Mouse (Mus musculus) liver, embryonic 15.5 days (tissue): ENCODE results near the gene Oas1h. TPM values are rescaled to one million over a fixed set of nuclear protein-coding genes. Genes with fewer than 3 reads are reported as not detected.
"Not testable (repeated sequence)": the region's sequence is repeated elsewhere in the genome, so short reads cannot be mapped to it uniquely, and the experiment has no call there.

Experiments
- ATAC-seq: fragments of 200-750 bp; cut with Nextera tagmentation; 2 replicates; pipeline ENCODE4 v1.8.0; 2017; ENCODE audit warnings: moderate number of reproducible peaks, mild to moderate bottlenecking, moderate library complexity; ENCODE audit not compliant: insufficient read depth
- H3K27ac ChIP-seq: fragments of 300-500 bp; sonication (generic); replicated peaks from 2 replicates; pipeline ENCODE4 v1.5.1; 2015; ENCODE audit warnings: mild to moderate bottlenecking, inconsistent platforms
- H3K27me3 ChIP-seq: fragments of 300-500 bp; sonication (generic); 2 replicates; pipeline ENCODE4 v1.6.1; 2015; ENCODE audit warnings: mild to moderate bottlenecking, inconsistent platforms
- H3K36me3 ChIP-seq: fragments of 300-500 bp; sonication (generic); replicated peaks from 2 replicates; pipeline ENCODE4 v1.6.1; 2015; ENCODE audit warnings: moderate library complexity, mild to moderate bottlenecking, inconsistent platforms
- H3K4me1 ChIP-seq: fragments of 300-500 bp; sonication (generic); replicated peaks from 2 replicates; pipeline ENCODE4 v1.6.1; 2015; ENCODE audit warnings: inconsistent platforms
- H3K4me2 ChIP-seq: fragments of 300-500 bp; sonication (generic); 2 replicates; pipeline ENCODE4 v1.6.1; 2015; ENCODE audit warnings: moderate library complexity, mild to moderate bottlenecking, inconsistent platforms
- H3K4me3 ChIP-seq: fragments of 300-500 bp; sonication (generic); replicated peaks from 2 replicates; pipeline ENCODE4 v1.5.1; 2015; ENCODE audit warnings: mild to moderate bottlenecking, inconsistent platforms
- H3K9ac ChIP-seq: fragments of 300-500 bp; sonication (generic); 2 replicates; pipeline ENCODE4 v1.6.1; 2015; ENCODE audit warnings: moderate library complexity, mild to moderate bottlenecking, inconsistent platforms
- H3K9me3 ChIP-seq: fragments of 300-500 bp; sonication (generic); replicated peaks from 2 replicates; pipeline ENCODE4 v1.6.1; 2016; ENCODE audit warnings: inconsistent platforms
- WGBS: fragments of 180-500 bp; shearing (Covaris S2); methylation state at CpG from one replicate; pipeline ENCODE4 v1.1.7; 2015; ENCODE audit warnings: mixed read lengths; ENCODE audit not compliant: insufficient replicate concordance; 5-methylcytosine and 5-hydroxymethylcytosine counted together
- microRNA-seq: library from miRNA; unstranded; fragments of <30 nt; microRNA quantifications from one replicate; pipeline ENCODE4, GENCODE M21; 2016
- polyA plus RNA-seq: library from polyadenylated mRNA; unstranded; fragments of >200 nt; fragmentation: Nextera tagmentation; extraction: Ambion mirVana; gene quantifications from 2 replicates; pipeline ENCODE4 v1.2.1, GENCODE M21; 2015

Gene Oas1h
- polyA plus RNA-seq, 1 experiment from 2014 or later: not detected

GRCm38 (mm10) chr5:120900666-120901065 is 39.4 kb downstream of the Oas1h start:
- no peak for ATAC-seq
- Histone ChIP-seq H3K9me3 (no peaks in the 10 kb centered on the region), H3K27ac (no peak overlapping the region), H3K36me3 (no peaks in the 10 kb centered on the region), H3K9ac (no peak overlapping the region), H3K4me1 (no peaks in the 10 kb centered on the region), H3K27me3 (no peaks in the 10 kb centered on the region), H3K4me3 (no peak overlapping the region), H3K4me2 (no peak overlapping the region)
- 23% methylated on average over 1 of the region's 1 CpGs for WGBS

- Histone ChIP-seq H3K4me3 (no peak overlapping the region), H3K4me1 (no peaks in the 10 kb centered on the region), H3K36me3 (no peaks in the 10 kb centered on the region), H3K27me3 (no peaks in the 10 kb centered on the region), H3K9ac (no peak overlapping the region), H3K9me3 (no peaks in the 10 kb centered on the region), H3K4me2 (no peak overlapping the region), H3K27ac (no peak overlapping the region)
- no peak for ATAC-seq
- 77% methylated on average over 5 of the region's 5 CpGs for WGBS
Measured at GRCm38 (mm10) chr5:120902056-120902455, 40.8 kb downstream of the Oas1h start.

- 27% methylated on average over 10 of the region's 12 CpGs for WGBS
- H3K4me3 ChIP-seq: peak within 1 kb of the TSS; percentile 17; the same call in 1 of the 2 replicates
- H3K27me3 ChIP-seq, H3K4me1 ChIP-seq, H3K9ac ChIP-seq, H3K36me3 ChIP-seq, ATAC-seq, H3K27ac ChIP-seq, H3K9me3 ChIP-seq: not testable (repeated sequence)
- peak within 1 kb of the TSS; percentile 27 for H3K4me2 ChIP-seq
Measured at GRCm38 (mm10) chr5:120906791-120907733, 45.8 kb downstream of the Oas1h start, which contains the start of gene Oas1a. Gene Oas1a, minus strand, starts transcription at chr5:120907521.

GRCm38 (mm10) chr5:120908196-120908920 is 47.1 kb downstream of the Oas1h start:
- H3K27ac ChIP-seq: no peak overlapping the region
- no peak overlapping the region for H3K4me2 ChIP-seq
- H3K4me1 ChIP-seq: no peaks in the 10 kb centered on the region
- H3K27me3 ChIP-seq: no peaks in the 10 kb centered on the region
- no peaks in the 10 kb centered on the region for H3K9me3 ChIP-seq
- H3K4me3 ChIP-seq: no peak overlapping the region
- no peak for ATAC-seq
- H3K36me3 ChIP-seq: no peaks in the 10 kb centered on the region
- H3K9ac ChIP-seq: no peak overlapping the region
- WGBS: 36% methylated on average over 7 of the region's 7 CpGs

- H3K9me3 ChIP-seq, H3K4me1 ChIP-seq, H3K27ac ChIP-seq, H3K36me3 ChIP-seq, ATAC-seq, H3K9ac ChIP-seq, H3K4me2 ChIP-seq, H3K4me3 ChIP-seq, H3K27me3 ChIP-seq: not testable (repeated sequence)
- WGBS: 41% methylated on average over 8 of the region's 8 CpGs
Measured at GRCm38 (mm10) chr5:120914204-120914603, 53.0 kb downstream of the Oas1h start, which contains the start of gene Oas1d. Gene Oas1d, plus strand, starts transcription at chr5:120914536.

GRCm38 (mm10) chr5:120919156-120919935 is 58.1 kb downstream of the Oas1h start:
- not testable (repeated sequence) for H3K9ac ChIP-seq, H3K4me2 ChIP-seq, H3K27ac ChIP-seq, H3K4me1 ChIP-seq, H3K4me3 ChIP-seq, H3K36me3 ChIP-seq, ATAC-seq, H3K27me3 ChIP-seq, H3K9me3 ChIP-seq
- WGBS: 43% methylated on average over 2 of the region's 2 CpGs

- 42% methylated on average over 3 of the region's 3 CpGs for WGBS
- H3K27me3 ChIP-seq: no peaks in the 10 kb centered on the region
- no peaks in the 10 kb centered on the region for H3K4me1 ChIP-seq
- ATAC-seq: no peak
- no peak overlapping the region for H3K4me3 ChIP-seq
- no peaks in the 10 kb centered on the region for H3K36me3 ChIP-seq
- no peak overlapping the region for H3K9ac ChIP-seq
- H3K4me2 ChIP-seq: no peak overlapping the region
- no peaks in the 10 kb centered on the region for H3K9me3 ChIP-seq
- no peak overlapping the region for H3K27ac ChIP-seq
Measured at GRCm38 (mm10) chr5:120920296-120920695, 59.1 kb downstream of the Oas1h start.

Small RNA genes within 50 kb of the gene (microRNA-seq; reads per million reads assigned to microRNA genes)
- gene Gm22907: not detected

Other genes with a start within 250 kb of the Oas1h start
- gene Rita1, start 248.8 kb upstream of the Oas1h start, polyA plus RNA-seq: 4.0 TPM in 2 replicates
- gene Ddx54, start 248.7 kb upstream of the Oas1h start, polyA plus RNA-seq: 16.2 and 17.7 TPM in 2 replicates
- gene Cfap73, start 227.2 kb upstream of the Oas1h start, polyA plus RNA-seq: not detected in 2 replicates
- gene Rasal1, start 212.6 kb upstream of the Oas1h start, polyA plus RNA-seq: 0.07 and 0.32 TPM in 2 replicates
- gene Dtx1, start 149.5 kb upstream of the Oas1h start, polyA plus RNA-seq: 0.06 TPM in 2 replicates
- 0.75 and 0.81 TPM in 2 replicates for gene Oas2, start 111.6 kb upstream of the Oas1h start, polyA plus RNA-seq
- 1.0 and 1.3 TPM in 2 replicates for gene Oas3, start 83.8 kb upstream of the Oas1h start, polyA plus RNA-seq
- not detected in 2 replicates for gene Oas1e, start 65.9 kb upstream of the Oas1h start, polyA plus RNA-seq
- 0.33 and 0.44 TPM in 2 replicates for gene Oas1c, start 48.9 kb upstream of the Oas1h start, polyA plus RNA-seq
- not detected in 2 replicates for gene Oas1f, start 14.1 kb upstream of the Oas1h start, polyA plus RNA-seq
- 0.81 and 1.1 TPM in 2 replicates for gene Oas1g, start 26.2 kb downstream of the Oas1h start, polyA plus RNA-seq
- 3.7 and 4.7 TPM in 2 replicates for gene Oas1a, start 46.1 kb downstream of the Oas1h start, polyA plus RNA-seq
- gene Oas1d, start 53.1 kb downstream of the Oas1h start, polyA plus RNA-seq: not detected in 2 replicates
- 0.03 TPM in 1 of 2 replicates, not detected in the other for gene Rph3a, start 148.7 kb downstream of the Oas1h start, polyA plus RNA-seq